Mouse (Mus musculus): ENCODE results near the gene Adamts4.

DNA sequence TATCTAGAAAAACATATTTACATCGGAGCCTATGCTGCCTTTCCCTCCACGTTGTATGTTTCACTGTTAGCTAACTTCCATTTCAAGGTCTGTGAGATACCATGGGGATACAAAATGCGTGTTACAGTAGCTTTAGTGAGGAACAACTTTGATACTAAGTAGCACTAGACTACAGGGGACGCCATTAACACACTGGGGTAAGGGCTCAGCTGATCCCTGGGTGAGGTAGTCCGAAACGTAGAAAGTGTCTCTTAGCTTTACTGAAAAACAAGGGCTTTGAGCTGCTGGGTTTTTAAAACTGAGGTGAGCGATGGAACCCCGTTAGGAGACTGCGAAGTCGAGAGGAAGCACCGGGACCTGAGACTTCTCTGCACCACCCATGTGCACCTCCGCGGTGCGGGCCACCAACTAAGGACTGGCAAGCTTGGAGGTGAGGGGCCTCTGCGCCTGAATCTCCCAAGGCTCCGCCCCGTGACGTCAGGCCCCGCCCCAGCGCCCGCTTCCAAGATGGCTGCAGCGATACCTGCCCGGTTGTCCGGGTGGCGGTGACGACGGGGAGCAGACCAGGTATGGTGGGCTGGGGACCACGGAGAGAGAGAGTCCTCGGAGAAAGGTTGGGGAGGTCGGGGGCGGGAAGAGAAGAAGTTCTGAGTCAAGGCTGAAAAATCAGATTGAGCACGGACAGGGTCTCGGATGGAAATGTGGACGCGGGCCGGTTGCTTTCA lies 19.8 kb downstream of the Adamts4 start, which contains the start of gene B4galt3:
- TF ChIP-seq CTCF (IDR thresholded peaks at IDR 0.05; ENCODE audit: borderline replicate concordance, insufficient read depth, low read depth, low read length) = no peak
- TF ChIP-seq POLR2A (IDR thresholded peaks at IDR 0.05; ENCODE audit: borderline replicate concordance, insufficient read depth, low read length) = peak; percentile 99

All from cerebellum, adult 2 months (tissue).